Mouse (Mus musculus) kidney, postnatal 10 days (tissue): Measurements from ENCODE around the gene Prelid3b.

Experiments
- DNase-seq: peaks from one replicate; pipeline ENCODE4 v3.0.0; 2021; ENCODE audit warnings: mixed read lengths

The Prelid3b gene

GRCm38 (mm10) chr2:174424301-174425085, 48.4 kb downstream of the Prelid3b start:
- no peak for DNase-seq

- DNase-seq, result no peak
These were observed 51.8 kb downstream of the Prelid3b start for GRCm38 (mm10) chr2:174421107-174421506.

- peak; percentile 97 for DNase-seq
These were observed 57.1 kb downstream of the Prelid3b start, which contains the start of gene Nelfcd for GRCm38 (mm10) chr2:174415731-174416310. Gene Nelfcd, plus strand, starts transcription at chr2:174415804.
